Mouse (Mus musculus): ENCODE results near the gene Ifi27l2b.
A peak's percentile ranks its signal among the peaks of the same experiment; 100 is the strongest.

The Ifi27l2b gene

GRCm38 (mm10) chr12:103434861-103435260, 22.2 kb downstream of the Ifi27l2b start:
- no peak for DNase-seq (ENCODE audit: low spot score in 2 of 2)

- no peak for DNase-seq (ENCODE audit: low spot score in 2 of 2)
Observed at GRCm38 (mm10) chr12:103433986-103434731, 22.9 kb downstream of the Ifi27l2b start, which contains the start of gene Ifi27. Gene Ifi27, plus strand, starts transcription at chr12:103434211.

GRCm38 (mm10) chr12:103433430-103433829, 23.6 kb downstream of the Ifi27l2b start:
- DNase-seq (ENCODE audit: low spot score in 2 of 2): no peak

GRCm38 (mm10) chr12:103426710-103427109, 30.3 kb downstream of the Ifi27l2b start:
- DNase-seq (ENCODE audit: low spot score in 2 of 2): no peak

GRCm38 (mm10) chr12:103425729-103426470, 31.1 kb downstream of the Ifi27l2b start, which contains the start of gene Ddx24:
Gene Ddx24, minus strand, starts transcription at chr12:103425830.
- DNase-seq (ENCODE audit: low spot score in 2 of 2): peak; percentile 95

- DNase-seq (ENCODE audit: low spot score in 2 of 2): no peak
Observed at GRCm38 (mm10) chr12:103425016-103425728, 31.9 kb downstream of the Ifi27l2b start.

GRCm38 (mm10) chr12:103408144-103408543, 48.9 kb downstream of the Ifi27l2b start:
- peak in 1 of 2 experiments; percentile 46 for DNase-seq (ENCODE audit: low spot score in 2 of 2)

GRCm38 (mm10) chr12:103407720-103408119, 49.3 kb downstream of the Ifi27l2b start, which contains the start of gene 9330161L09Rik:
Gene 9330161L09Rik, minus strand, starts transcription at chr12:103407820.
- DNase-seq (ENCODE audit: low spot score in 2 of 2): no peak

GRCm38 (mm10) chr12:103404131-103404530, 52.9 kb downstream of the Ifi27l2b start:
- no peak for DNase-seq (ENCODE audit: low spot score in 2 of 2)
